Mouse (Mus musculus) adrenal gland (tissue): Measurements from ENCODE around the gene Sec14l2.
"Not testable (repeated sequence)": the region's sequence is repeated elsewhere in the genome, so short reads cannot be mapped to it uniquely, and the experiment has no call there.

Source experiments
- intact Hi-C: fragments of 180-260 bp; cut with DNase I; formaldehyde crosslinking; loops from one replicate; pipeline ENCODE4 v1.15.1; 2025

Sec14l2 gene

DNA sequence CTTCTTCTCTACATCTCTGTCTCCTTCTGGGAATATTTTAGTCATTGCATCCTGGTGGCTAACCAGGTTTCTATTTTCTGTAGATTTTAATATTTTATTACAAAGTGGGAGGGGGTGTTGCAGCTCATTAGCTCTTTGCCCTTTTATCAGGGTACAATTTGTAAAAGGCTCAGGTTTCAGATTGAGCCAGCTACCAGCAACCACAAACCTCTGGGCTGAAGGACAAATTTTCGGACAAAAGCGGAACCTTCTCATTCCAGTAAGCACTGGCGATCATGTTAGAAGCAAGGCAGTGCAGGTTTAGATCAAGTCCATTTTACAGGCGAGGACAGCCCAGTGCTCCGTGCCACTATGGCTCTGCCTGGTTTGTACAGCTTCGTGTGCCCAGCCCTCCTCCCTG lies 11.2 kb upstream of the Sec14l2 start:
- intact Hi-C loops: loop anchor here (2.0 kb wide), 1 partner anchor 86 kb away; no protein-coding TSS in a partner anchor

DNA sequence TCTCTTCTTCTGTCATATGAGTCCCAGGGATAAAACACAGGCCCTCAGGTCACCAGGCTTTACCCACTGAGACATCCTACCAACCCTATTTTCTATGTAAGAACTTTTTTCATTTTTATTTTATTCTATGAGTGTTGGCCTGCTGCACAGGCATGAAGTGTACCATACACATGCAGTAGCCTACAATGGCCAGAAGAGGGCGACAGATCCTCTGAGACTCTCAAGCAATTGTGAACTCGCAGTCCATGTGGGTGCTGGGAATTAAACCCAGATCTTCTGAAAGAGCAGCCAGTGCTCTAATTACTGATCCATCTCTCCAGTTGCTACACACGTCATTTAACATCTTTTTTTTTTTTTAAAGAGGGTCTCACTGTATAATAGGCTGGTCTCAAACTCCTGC lies 10.2 kb upstream of the Sec14l2 start:
- intact Hi-C loops: no loop called here

DNA sequence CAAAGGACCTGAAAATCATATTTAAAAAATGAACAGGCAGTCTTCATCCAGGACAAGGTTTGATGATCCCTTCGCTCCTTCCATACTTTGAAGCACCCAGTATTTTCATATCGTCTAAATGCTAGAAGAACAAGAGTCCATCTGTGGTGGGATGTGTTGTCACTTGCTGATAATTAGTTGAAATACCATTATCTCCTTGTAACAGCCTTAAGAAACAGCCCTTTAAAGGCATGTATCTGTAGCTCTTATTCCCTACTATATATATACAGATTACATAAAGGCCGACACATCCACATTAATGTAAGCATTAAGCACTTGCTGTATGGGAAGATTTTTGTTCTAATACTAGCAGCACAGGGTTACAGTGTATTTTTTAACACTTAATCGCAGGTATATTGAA lies 5.2 kb upstream of the Sec14l2 start:
- intact Hi-C loops: not testable (repeated sequence)

DNA sequence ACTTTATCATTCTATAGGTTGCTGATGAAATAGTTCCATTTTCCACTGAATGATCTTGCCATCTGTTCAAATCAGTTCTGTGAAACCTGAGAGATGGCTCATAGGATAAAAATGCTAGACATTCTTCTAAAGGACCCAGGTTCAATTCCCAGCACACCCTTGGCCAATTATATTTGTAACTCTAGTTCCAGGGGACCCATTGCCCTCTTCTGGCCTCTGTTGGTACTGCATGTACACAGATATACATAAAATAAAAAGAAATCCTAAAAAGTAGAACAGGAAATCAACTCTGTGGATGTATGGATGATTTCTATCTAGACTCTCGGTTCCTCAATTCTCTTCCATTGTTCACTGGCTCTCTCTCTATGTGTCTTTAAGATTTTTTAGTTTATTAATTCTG lies 3.8 kb upstream of the Sec14l2 start:
- intact Hi-C loops: no loop called here

DNA sequence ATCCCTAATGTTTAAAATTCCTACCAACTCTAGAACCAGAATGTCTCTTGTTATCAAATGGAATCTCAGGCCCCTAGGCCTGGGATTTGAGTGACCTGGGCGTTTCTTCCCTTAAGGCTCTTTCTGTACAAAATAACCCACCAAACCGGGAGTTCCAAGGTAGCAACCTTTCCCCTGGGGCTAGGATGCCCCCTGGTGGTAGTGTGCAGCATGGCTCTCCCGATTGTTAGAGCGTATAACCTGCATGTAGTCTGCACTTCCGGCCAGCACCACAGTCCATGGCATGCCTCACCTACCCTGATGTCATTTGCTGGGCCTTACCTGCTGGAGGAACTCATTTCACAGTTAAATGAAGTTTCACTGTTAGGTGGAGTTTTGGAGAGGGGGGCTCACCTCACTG lies 707 bp upstream of the Sec14l2 start:
- intact Hi-C loops: no loop called here

DNA sequence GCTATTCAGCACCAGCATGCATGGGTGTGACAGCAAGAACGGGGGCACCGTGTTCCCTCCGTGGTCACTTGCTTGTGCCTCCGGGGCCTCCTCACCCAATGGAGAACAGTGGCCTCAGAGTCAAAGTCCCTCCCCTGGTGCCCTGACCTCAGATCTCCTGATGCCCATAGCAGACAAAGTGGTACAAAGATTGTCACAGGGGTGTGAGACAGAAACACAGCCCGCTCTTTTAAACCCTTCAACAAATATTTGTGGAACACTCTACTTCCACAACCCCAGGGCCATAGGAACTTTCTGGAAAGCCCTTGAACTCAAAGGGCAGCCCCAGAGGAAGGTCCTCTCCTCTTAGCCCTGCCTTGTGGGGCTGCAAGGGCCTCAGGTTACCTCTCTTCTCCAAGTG lies 989 bp downstream of the Sec14l2 start:
- intact Hi-C loops: no loop called here

DNA sequence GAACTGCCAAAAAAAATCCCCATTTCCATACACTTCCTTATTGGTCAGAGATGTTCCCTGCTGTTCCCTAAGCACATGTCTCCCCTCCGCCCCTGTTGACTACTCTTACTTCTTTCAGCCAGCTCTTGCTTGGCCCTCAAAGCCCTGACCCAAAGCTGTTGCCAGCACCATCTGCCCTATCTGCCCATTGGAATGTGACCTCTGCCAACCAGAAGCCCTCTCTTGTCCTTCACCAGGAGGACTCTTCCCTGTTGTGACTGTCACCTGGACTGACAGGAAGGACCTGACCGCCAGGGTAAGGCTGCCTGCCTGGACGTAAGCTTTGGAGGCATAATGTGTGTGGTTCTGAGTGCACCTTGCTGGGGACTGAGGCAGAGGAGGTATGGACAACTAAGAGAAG lies 1.5 kb downstream of the Sec14l2 start:
- intact Hi-C loops: no loop called here

DNA sequence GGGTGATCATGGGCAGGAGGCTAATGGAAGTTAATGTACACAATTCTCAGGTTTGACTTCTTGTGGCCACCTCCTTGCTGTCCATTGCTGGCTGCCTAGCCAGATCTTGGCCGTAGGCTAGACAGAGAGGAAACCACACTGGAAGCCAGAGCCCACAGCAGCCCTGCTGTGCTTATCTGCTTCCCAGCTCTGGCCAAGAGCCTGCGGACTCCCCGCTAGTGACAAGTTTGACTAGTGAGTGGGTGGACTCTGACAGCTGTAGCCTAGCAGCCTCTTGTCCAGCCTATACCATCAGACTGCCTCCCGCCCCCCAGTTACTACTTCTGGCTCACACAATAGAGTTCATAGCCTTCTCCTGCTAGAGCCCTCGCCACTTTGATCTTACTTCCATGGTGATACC lies 3.6 kb downstream of the Sec14l2 start:
- intact Hi-C loops: no loop called here

DNA sequence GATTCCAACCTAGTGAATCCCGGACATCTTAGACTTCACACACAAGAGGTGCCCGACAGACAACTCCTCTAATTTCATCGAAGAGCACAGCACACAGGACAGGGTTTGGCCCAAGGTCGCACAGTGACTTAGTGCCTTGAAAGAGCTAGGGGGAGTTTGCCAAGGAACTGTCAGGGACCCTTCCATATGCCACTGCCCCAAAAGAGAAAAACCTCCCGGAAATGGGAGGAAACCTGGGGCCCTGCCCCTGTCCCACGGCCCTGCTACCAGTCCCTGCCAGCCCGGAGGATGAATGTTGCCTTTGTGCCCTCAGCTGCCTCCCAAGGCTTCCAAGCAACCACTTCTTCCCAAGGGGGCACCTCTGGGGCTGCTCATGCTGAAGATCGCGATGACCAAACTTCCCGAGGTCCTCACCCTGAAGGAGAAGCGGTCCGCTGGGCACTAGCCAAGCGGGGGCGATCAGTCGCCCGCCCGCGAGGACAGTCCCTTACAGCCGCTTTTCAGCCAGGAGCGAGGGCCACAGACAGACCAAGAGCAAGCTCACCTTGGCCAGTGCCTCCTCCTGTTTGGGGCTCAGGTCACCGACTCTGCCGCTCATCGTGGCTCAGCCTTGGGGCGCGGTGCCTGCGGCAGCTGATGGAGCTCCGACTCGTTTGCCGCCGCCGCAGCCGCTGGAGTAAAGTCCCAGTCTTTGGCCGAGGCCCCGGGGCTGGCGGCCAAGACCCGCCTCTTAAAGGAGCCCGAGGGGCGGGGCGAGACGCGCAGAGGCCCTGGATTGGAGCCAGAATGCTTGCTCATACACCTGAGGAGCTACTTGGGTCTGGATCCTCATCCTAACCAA lies 4.9 kb downstream of the Sec14l2 start:
- intact Hi-C loops: no loop called here

DNA sequence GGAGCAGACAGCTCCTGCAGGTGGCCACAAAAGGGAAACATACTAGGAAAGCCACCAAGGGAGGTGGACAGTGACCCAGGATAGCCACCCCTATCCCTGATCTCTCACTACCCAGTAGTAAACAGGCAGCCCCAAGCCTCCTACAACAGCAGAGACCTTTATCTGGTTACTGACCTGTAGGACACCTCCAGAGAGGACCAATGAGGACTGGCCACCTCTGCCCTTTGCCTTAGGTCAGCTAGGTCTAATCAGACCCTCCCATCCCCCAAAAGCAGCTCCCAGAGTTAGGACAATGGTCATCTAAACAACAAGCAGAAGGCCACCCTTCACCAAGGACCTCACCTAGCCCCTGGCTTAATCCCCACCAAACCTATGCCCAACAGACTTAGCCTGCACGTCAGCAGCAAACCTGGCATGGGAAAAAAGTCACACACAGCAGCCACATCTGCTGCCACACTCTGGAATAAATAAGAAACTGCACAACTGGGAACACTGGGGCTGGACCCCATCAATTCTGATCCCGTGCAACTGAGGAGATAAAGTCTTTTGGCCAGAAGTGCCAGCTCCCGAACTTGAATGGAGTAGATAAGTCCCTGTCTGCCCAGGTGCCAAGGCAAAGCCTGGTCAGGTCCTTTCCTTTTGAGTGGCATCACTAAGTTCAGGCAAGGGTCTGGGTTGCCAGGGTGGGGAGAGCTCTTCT lies 5.7 kb downstream of the Sec14l2 start:
- intact Hi-C loops: no loop called here

DNA sequence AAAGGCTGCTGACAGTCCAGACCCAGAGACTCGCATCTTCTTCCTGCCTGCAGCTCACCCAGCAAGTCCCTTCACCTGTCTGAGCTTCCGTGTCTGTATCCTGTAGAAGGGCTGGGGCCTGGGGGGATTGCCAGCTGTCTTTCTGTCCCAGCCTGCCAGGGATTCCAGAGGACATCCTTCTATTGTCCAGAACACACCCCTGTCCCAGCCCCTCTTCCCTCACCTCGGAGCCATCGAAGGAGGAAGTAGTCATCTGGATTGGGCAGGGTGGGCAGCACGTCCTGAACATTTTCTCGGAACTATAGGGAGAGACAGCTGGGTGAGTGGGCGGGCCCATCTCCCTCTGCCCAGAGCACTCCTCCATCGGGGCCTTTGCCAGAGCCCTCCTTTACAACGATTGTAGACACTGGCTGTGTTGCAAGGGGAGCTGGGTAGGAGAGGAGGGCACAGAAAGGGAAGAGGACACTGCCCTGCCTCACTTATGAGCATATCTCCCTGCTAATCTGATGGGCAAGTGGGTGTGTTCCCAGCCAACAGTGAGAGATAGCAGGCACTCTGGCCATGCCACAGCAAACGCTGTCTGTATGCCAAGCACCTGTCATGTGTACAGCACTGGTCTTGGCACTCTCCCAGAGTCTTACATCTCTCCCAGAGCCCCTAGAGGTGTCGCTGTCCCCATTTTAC lies 6.6 kb downstream of the Sec14l2 start:
- intact Hi-C loops: no loop called here

DNA sequence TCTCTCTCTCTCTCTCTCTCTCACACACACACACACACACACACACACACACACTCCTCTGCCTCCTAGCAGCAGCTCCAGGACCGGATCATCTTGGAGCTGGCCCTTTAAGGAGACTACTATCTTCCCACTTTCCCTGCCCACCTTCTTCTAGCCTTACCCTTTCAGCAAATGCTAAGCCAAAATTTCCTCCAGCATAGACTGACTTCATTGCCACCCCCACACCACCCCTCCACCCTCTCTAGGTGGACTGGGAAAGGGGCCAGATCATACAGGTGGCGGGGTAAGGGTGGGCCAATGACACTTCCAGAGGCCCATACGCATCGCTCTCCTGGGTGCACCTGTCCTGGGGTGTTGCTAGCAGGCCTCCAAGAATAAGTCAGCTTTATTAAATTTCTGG lies 7.8 kb downstream of the Sec14l2 start:
- intact Hi-C loops: no loop called here

DNA sequence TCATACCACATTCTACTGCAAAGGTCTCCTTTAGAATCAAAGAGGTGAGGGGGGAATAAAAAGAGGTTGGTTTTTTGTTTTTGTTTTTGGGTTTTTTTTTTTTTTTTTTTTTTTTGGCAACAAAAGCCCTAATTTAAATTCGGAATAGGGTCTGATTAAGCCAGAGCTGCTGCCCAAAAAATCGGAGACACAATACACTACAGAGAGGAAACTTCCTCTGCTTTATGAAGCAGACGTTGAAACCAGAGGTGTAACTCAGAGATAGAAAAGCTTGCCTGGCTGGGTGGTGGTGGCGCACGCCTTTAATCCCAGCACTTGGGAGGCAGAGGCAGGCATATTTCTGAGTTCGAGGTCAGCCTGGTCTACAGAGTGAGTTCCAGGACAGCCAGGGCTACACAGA lies 8.7 kb downstream of the Sec14l2 start:
- intact Hi-C loops: not testable (repeated sequence)

DNA sequence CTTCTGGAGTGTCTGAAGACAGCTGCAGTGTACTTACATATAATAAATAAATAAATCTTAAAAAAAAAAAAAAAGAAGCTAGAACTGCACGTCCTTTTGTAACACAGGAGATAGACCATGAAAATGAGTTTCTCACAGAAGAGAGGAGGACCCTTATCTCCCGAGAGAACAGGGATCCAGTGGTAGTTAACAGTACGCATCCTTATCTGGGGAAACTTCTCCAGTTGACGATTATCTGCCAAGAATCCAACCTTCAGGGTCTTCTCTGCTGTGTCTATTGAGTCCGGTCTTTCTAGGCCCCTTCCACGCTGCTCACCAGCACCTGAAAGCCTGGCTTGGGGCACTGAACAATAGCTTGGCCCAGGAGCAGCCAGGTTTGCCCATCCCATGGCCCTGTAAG lies 9.2 kb downstream of the Sec14l2 start:
- intact Hi-C loops: no loop called here

DNA sequence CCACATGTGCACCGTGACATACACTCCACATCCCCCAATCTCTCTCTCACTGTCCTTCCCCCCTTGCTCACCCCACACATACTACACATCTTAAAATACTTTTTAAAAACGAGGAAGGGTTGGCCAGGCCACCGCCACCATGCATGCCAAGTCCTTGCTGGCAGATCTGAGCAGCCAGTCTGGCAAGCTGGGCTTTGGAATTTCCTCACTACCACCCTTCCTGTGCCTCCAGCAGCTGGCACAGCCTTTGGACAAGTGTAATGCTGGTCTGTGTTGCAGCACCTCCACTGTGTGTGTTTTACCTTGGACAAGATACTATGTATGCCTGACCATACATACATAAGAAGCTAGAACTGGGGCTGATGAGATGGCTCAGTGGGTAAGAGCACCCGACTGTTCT lies 9.7 kb downstream of the Sec14l2 start:
- intact Hi-C loops: no loop called here

DNA sequence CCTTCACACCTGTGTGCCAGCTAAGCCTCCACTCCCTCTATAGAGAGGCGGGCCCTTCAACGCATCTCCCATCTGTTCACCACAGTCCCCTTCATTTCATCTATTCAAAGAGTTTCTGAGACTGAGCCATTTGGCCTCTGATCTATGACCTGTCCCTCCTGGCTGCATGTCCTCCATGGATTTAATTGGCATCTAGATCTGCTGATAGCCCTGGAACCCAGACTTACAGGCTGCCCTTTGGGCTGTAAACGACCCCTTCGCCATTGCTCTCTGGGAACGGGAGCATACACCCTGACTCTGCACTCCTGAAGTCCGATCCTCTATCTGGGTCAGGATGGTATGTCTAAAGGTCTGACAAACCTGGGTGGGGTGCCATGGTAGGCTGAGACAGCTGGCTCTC lies 10.4 kb downstream of the Sec14l2 start:
- intact Hi-C loops: no loop called here

DNA sequence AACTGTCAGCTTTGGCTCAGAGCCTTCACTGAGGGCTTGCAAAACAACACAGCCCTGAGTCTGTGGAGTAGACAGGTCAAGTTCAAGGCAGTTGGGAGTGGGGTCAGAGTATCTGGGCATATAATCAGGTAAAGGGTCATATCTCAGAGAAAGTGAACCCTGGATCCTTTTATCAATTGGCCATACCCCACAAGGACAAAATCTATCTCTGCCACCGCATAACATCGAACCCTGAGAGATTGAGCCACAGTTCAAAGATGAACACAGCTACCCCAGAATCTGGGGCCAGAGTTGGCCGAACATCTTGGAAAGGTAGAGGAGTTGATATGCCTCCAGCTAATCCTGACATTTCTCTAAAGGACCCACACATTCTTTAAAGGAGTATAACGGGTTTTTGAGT lies 11.2 kb downstream of the Sec14l2 start:
- intact Hi-C loops: no loop called here

DNA sequence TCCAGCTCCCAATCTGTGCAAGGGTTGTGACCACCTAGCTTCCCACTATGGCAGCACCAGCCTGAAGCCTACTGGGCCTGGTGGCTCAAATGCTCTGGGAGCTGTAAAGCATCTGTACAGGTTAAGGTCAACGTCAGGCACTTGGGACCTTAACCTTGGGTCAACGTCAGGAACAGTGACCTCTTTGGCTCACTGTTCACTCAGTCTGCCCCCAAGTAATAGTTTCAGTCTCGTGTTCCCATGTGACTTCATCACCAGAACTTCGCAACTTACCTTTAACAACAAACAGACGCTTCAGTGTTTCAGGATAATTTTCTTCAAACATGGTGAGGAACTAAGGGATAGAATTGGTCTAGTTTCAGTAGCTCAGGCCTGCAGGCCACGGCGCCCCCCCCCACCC lies 14.5 kb downstream of the Sec14l2 start:
- intact Hi-C loops: no loop called here

DNA sequence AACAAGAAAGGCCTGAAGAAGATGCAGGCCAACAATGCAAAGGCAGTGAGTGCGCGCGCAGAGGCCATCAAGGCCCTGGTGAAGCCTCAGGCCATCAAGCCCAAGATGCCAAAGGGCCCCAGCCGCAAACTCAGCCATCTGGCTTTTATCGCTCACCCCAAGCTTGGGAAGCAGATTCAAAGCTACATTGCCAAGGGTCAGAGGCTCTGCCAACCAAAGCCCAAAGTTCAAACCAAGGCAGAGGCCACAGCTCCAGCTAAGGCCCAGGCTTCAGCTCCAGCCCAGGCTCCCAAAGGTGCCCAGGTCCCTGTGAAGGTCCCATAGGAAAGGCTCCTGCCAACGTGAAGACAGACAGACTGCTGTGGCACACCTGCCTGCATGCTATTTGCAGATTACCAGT lies 15.3 kb downstream of the Sec14l2 start:
- intact Hi-C loops: not testable (repeated sequence)

DNA sequence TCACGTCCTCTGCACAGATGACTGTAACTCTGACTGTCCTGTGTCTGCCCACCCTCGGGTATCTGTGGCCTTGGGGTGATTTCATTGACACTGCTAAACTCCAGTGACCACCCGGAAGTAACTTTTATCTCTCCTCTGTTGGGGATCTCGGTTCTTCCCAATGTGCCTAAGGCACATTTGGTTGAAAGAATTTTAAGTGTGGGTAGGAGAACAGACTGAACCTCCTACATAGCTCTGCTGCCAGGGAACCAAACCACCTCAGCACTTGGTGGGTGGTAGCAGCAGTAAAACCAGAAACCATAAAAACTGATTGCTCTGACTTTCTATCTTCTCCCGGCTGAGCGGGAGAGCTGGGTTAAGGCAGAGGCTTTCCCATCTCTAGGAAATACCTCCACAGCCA lies 17.8 kb downstream of the Sec14l2 start:
- intact Hi-C loops: no loop called here

DNA sequence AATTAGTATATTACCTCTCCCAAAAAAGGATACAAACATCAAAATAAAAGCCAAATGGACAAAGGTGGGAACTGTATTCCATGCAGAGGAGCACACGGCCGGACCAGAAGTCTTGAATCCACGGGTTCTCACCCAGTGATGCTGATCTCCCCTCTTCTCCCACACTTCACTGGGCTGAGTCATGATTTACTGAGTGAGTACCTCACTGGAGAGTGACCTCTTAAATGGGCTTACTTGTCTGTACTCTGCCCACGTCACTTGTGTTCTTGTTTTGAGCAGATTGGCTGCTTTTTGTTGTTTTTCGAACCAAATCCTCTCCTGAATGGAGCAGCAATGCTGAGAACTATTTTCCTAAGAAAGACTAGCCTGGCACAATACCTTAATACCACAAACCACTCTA lies 18.2 kb downstream of the Sec14l2 start:
- intact Hi-C loops: no loop called here

DNA sequence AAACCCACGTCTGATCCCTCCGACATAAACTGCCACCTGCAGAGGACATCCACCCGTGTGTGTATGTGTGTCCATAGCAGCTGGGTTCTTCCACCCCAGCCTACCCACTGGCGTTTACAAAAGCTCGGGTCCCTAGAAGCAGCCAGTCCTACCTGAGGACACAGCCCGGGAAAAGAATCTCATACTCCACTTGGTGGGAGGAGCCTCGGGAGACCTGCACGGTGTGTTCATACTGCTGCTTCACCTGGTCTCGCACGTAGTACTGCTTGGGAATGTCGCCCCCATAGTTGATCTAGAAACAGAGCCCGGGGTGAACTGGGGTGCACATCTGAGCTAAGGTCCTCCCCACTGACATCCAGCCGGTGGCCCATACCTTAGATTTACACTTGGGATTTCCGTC lies 19.7 kb downstream of the Sec14l2 start:
- intact Hi-C loops: no loop called here
